Mouse (Mus musculus): ENCODE results near the gene Prkaa1.

DNA sequence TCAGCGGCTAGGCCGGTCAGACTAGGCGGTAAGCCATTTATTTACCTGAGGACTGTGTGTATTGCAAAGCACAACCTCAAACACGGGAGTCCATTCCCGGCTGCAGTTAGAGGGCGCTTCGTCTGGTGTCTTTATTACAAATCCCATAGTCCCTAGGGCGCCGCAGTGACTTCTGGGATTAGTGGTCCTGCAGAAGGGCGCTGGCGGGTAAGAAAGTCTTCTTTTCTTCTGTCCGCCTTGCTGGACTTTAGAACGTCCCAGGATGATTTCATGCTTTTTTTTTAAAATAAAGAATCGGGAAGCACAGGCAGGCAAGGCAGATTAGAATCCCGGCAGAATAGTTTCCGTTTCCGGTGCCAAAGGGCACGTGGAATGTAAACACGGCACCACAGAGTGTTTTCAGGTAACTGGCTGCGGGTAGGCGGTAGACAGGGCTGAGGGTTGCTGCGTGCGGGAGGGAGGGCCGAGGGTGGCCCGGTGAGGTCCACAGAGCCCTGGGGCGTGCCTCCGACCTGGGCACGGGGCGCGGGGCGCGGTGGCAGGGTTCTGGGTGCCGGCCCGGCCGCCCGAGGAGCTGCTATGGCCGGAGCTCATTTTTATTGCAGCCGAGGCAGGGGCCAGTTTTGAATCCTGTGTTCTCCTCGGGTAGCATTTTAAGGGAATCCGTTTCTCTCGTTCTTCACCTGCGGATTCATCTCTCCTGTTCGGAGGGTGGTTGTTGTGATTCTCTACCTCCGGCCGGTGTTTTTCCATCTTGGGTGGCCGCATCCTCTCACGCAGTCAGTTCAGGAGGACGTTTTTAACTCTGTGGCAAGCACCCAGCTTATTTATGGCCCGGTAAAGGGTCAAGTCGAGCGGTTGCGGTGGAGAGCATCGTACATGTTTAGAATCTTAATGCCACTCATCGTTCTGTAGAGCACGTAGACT lies 42.0 kb downstream of the Prkaa1 start, which contains the start of gene Ttc33:
- TF ChIP-seq CTCF (conservative IDR thresholded peaks at IDR 0.05; ENCODE audit: low read length): no peak
- TF ChIP-seq POU5F1 (IDR thresholded peaks at IDR 0.05; ENCODE audit: borderline replicate concordance, low read length): no peak
- no peak for TF ChIP-seq NANOG (IDR thresholded peaks at IDR 0.05; ENCODE audit: borderline replicate concordance, low read length)
